Mouse (Mus musculus) megakaryocyte, embryonic 14.5 days (primary cell): ENCODE results near the gene Serpinb9.

Experiments
- FLI1 ChIP-seq: IDR thresholded peaks from 2 replicates; pipeline ENCODE4 v1.6.1; 2012; ENCODE audit warnings: low read length, inconsistent platforms, mixed read lengths
- GATA1 ChIP-seq: IDR thresholded peaks from 3 replicates; pipeline ENCODE4 v1.6.1; 2012; ENCODE audit warnings: mixed read lengths, low read length, inconsistent platforms, borderline replicate concordance

DNA sequence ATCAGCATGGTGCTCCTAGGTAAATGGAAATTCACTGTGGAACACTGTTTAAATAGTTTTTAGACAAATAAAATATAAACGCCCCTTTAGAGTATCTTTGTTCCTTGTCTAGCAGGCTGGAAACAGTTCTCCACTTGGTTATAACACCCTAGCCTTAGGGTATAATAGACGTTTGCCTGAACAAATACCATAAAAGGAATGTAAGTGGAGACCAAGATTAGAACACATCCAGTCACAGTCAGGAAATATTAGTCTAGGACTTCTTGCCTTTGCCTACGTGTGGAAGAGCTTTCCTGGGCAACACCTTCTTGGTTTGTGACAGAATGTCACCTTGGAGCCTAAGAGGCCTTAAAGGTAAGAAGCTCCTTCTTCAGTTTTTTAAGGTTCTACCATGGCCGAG, 46.5 kb upstream of the Serpinb9 start:
- TF ChIP-seq GATA1 (no peak), FLI1 (no peak)
